Mouse (Mus musculus) myocyte (in vitro differentiated cells): ENCODE results near the gene Mocs1.

Experiments used
- CEBPB ChIP-seq: IDR thresholded peaks from 2 replicates; pipeline ENCODE4 v1.6.1; 2011; ENCODE audit warnings: mild to moderate bottlenecking, moderate library complexity; ENCODE audit not compliant: poor library complexity, insufficient read depth, severe bottlenecking
- E2F4 ChIP-seq: IDR thresholded peaks from one replicate; pipeline ENCODE4 v1.6.1; 2011; ENCODE audit warnings: mild to moderate bottlenecking, control low read depth, moderate library complexity; ENCODE audit not compliant: insufficient read depth
- MAX ChIP-seq: IDR thresholded peaks from one replicate; pipeline ENCODE4 v1.6.1; 2011; ENCODE audit warnings: low read depth, mild to moderate bottlenecking, control low read depth
- MYOD1 ChIP-seq, 3 experiments: IDR thresholded peaks; one replicate each; pipeline ENCODE4 v1.6.1; 2011; ENCODE audit warnings: control low read depth in 2 of 3, low read depth in 2 of 3, mild to moderate bottlenecking in 2 of 3, moderate library complexity in 1 of 3; ENCODE audit not compliant: insufficient read length in 2 of 3, control insufficient read depth in 1 of 3
- POLR2A ChIP-seq: IDR thresholded peaks from one replicate; pipeline ENCODE4 v1.6.1; 2011; ENCODE audit warnings: low read depth, mild to moderate bottlenecking, control low read depth, moderate library complexity; ENCODE audit not compliant: insufficient read length
- POLR2AphosphoS2 ChIP-seq: IDR thresholded peaks from one replicate; pipeline ENCODE4 v1.6.1; 2011; ENCODE audit warnings: low read depth, control low read depth; ENCODE audit not compliant: insufficient read length
- SRF ChIP-seq: IDR thresholded peaks from one replicate; pipeline ENCODE4 v1.6.1; 2011; ENCODE audit warnings: low read depth; ENCODE audit not compliant: control insufficient read depth, insufficient read length
- TCF12 ChIP-seq: IDR thresholded peaks from one replicate; pipeline ENCODE4 v1.6.1; 2011; ENCODE audit warnings: mild to moderate bottlenecking, control low read depth; ENCODE audit not compliant: poor library complexity, insufficient read depth, severe bottlenecking
- USF1 ChIP-seq: IDR thresholded peaks from one replicate; pipeline ENCODE4 v1.6.1; 2011; ENCODE audit warnings: low read depth, mild to moderate bottlenecking, control low read depth, moderate library complexity

GRCm38 (mm10) chr17:49433071-49433470 is 4.9 kb downstream of the Mocs1 start:
- no peak for TF ChIP-seq SRF
- TF ChIP-seq POLR2A, result no peak
- no peak for TF ChIP-seq TCF12
- TF ChIP-seq MAX, result no peak
- TF ChIP-seq POLR2AphosphoS2, result no peak
- no peak for TF ChIP-seq E2F4
- no peak for TF ChIP-seq MYOD1 (IDR thresholded peaks at IDR 0.05; ENCODE audit: control insufficient read depth in 1 of 3, insufficient read length in 2 of 3, low read depth in 2 of 3)
- TF ChIP-seq USF1, result no peak
- TF ChIP-seq CEBPB, result no peak
